11 mouse cellular contexts compared by ENCODE assay signal in the genomic region with DNA sequence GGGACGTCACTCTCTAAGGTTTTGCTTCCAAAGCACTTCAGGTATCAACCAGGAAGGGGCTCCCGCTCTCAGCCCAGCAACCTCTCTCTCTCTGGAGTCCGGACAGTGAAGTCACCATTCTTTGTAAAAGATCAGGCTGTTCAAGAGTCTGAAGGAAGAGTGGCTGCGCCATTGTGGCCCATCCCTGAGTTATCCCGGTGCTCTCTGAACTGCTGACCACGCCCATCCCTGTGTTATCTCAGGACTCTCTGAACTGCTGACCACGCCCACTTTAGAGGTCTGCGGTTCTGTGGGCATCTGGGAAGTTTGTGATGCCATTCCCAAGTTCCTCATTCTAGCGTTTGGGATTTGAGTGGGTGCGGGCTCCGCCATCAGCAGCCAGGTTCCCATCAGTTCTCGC.
DNase-seq lines count a peak whose midpoint lies in the region; ATAC-seq and TF ChIP-seq lines count a peak whose summit lies in the region.
"Had no signal": no experiment of that assay in that cellular context is flagged by ENCODE, and none has a peak within 500 bp of the region (broad histone marks: within the 10 kb centered on the region; RNA-seq: fewer than 3 reads in every experiment).

No protein-coding gene starts in this region.

- peaks cover 65% of the 10 kb centered on the region for H3K27me3 ChIP-seq in heart, embryonic 10.5 days (ENCODE audit: insufficient read depth, poor library complexity, severe bottlenecking)
- peaks cover 5% of the 10 kb centered on the region for H3K27me3 ChIP-seq in heart, adult 2 months (ENCODE audit: control insufficient read depth, insufficient read depth, low read length)
- H3K27me3 ChIP-seq in midbrain, embryonic 10.5 days (ENCODE audit: low read depth, poor library complexity, severe bottlenecking), result peaks cover 81% of the 10 kb centered on the region
- peaks cover 50% of the 10 kb centered on the region for H3K27me3 ChIP-seq in midbrain, embryonic 15.5 days (replicated peaks)
- peaks cover 54% of the 10 kb centered on the region for H3K27me3 ChIP-seq in embryonic facial prominence, embryonic 14.5 days (replicated peaks; ENCODE audit: control insufficient read depth, insufficient read depth, low read length)
- H3K27me3 ChIP-seq in neural tube, embryonic 12.5 days (replicated peaks), result peaks cover 26% of the 10 kb centered on the region

- no peaks in the 10 kb centered on the region for H3K9me3 ChIP-seq in heart, embryonic 10.5 days
- no peaks in the 10 kb centered on the region for H3K9me3 ChIP-seq in midbrain, embryonic 10.5 days (replicated peaks)
- H3K9me3 ChIP-seq in midbrain, embryonic 15.5 days, result no peaks in the 10 kb centered on the region
- H3K9me3 ChIP-seq in embryonic facial prominence, embryonic 14.5 days (ENCODE audit: control insufficient read depth, low read length), result no peaks in the 10 kb centered on the region
- no peaks in the 10 kb centered on the region for H3K9me3 ChIP-seq in neural tube, embryonic 12.5 days
- H3K9me3 ChIP-seq: liver, embryonic 13.5 days; megakaryocyte, embryonic 14.5 days had no signal

- intact Hi-C loops in heart, adult 2 months (cut with DNase I), result no loop called here

- peak; percentile 82 for DNase-seq in heart, embryonic 10.5 days (ENCODE audit: low spot score)
- DNase-seq in heart, adult 2 months, result no peak
- DNase-seq in midbrain, embryonic 10.5 days (ENCODE audit: low spot score), result no peak
- DNase-seq in embryonic facial prominence, embryonic 14.5 days (ENCODE audit: low spot score), result no peak
- no peak for DNase-seq in left cerebral cortex, adult 18-20 months (ENCODE audit: low spot score in 2 of 2)
- DNase-seq: liver, embryonic 13.5 days had no signal

- no peak for TF ChIP-seq EP300 in heart, adult 2 months (IDR thresholded peaks at IDR 0.05; ENCODE audit: insufficient read depth, low read depth, low read length)

- peak overlapping the region; percentile 49 for H3K4me3 ChIP-seq in heart, embryonic 10.5 days
- H3K4me3 ChIP-seq in heart, adult 2 months, result no peak overlapping the region
- H3K4me3 ChIP-seq in midbrain, embryonic 10.5 days, result peak overlapping the region; percentile 11; the same call in 1 of the 2 replicates
- no peak overlapping the region for H3K4me3 ChIP-seq in midbrain, embryonic 15.5 days
- no peak overlapping the region for H3K4me3 ChIP-seq in embryonic facial prominence, embryonic 14.5 days (ENCODE audit: low read depth, low read length)
- no peak overlapping the region for H3K4me3 ChIP-seq in neural tube, embryonic 12.5 days
- H3K4me3 ChIP-seq: layer of hippocampus, adult 2 months; liver, embryonic 13.5 days; megakaryocyte, embryonic 14.5 days had no signal

- 12% methylated on average over 12 of the region's 12 CpGs for WGBS in heart, embryonic 10.5 days
- 17% methylated on average over 12 of the region's 12 CpGs for WGBS in heart, adult 2 months
- 15% methylated on average over 12 of the region's 12 CpGs for WGBS in midbrain, embryonic 10.5 days
- WGBS in midbrain, embryonic 15.5 days, result 19% methylated on average over 12 of the region's 12 CpGs
- WGBS in embryonic facial prominence, embryonic 14.5 days, result 18% methylated on average over 12 of the region's 12 CpGs
- WGBS in neural tube, embryonic 12.5 days, result 16% methylated on average over 12 of the region's 12 CpGs

- H3K4me1 ChIP-seq in heart, embryonic 10.5 days, result peaks cover 18% of the 10 kb centered on the region
- no peaks in the 10 kb centered on the region for H3K4me1 ChIP-seq in heart, adult 2 months (ENCODE audit: control insufficient read depth, insufficient read depth, low read length)
- H3K4me1 ChIP-seq in midbrain, embryonic 10.5 days, result peaks cover 6% of the 10 kb centered on the region
- no peaks in the 10 kb centered on the region for H3K4me1 ChIP-seq in midbrain, embryonic 15.5 days
- H3K4me1 ChIP-seq in embryonic facial prominence, embryonic 14.5 days (ENCODE audit: control insufficient read depth, insufficient read depth, low read length), result no peaks in the 10 kb centered on the region
- no peaks in the 10 kb centered on the region for H3K4me1 ChIP-seq in neural tube, embryonic 12.5 days

- no peaks in the 10 kb centered on the region for H3K36me3 ChIP-seq in heart, embryonic 10.5 days
- H3K36me3 ChIP-seq in heart, adult 2 months (ENCODE audit: control insufficient read depth, insufficient read depth, low read length), result no peaks in the 10 kb centered on the region
- H3K36me3 ChIP-seq in midbrain, embryonic 10.5 days, result no peaks in the 10 kb centered on the region
- no peaks in the 10 kb centered on the region for H3K36me3 ChIP-seq in midbrain, embryonic 15.5 days (replicated peaks)
- no peaks in the 10 kb centered on the region for H3K36me3 ChIP-seq in embryonic facial prominence, embryonic 14.5 days (ENCODE audit: control insufficient read depth, insufficient read depth, low read length)
- no peaks in the 10 kb centered on the region for H3K36me3 ChIP-seq in neural tube, embryonic 12.5 days
- H3K36me3 ChIP-seq: liver, embryonic 13.5 days had no signal

- ATAC-seq in midbrain, embryonic 15.5 days (replicated peaks), result no peak
- no peak for ATAC-seq in embryonic facial prominence, embryonic 14.5 days (ENCODE audit: low read depth)
- ATAC-seq in neural tube, embryonic 12.5 days (ENCODE audit: low FRiP score, low read depth), result peak; percentile 53; the same call in 1 of the 2 replicates
- no peak for ATAC-seq in activated CD4-positive, CD25-positive, alpha-beta regulatory T cell, adult 4 months

- no peak overlapping the region for H3K27ac ChIP-seq in heart, embryonic 10.5 days
- no peak overlapping the region for H3K27ac ChIP-seq in heart, adult 2 months
- H3K27ac ChIP-seq in midbrain, embryonic 10.5 days (replicated peaks), result no peak overlapping the region
- no peak overlapping the region for H3K27ac ChIP-seq in midbrain, embryonic 15.5 days
- no peak overlapping the region for H3K27ac ChIP-seq in embryonic facial prominence, embryonic 14.5 days (replicated peaks; ENCODE audit: low read depth, low read length)
- H3K27ac ChIP-seq in neural tube, embryonic 12.5 days, result no peak overlapping the region
- H3K27ac ChIP-seq: layer of hippocampus, adult 2 months; liver, embryonic 13.5 days had no signal

- TF ChIP-seq POLR2A in heart, adult 2 months (IDR thresholded peaks at IDR 0.05; ENCODE audit: insufficient read depth, low read depth, low read length), result no peak

- no peak overlapping the region for H3K4me2 ChIP-seq in midbrain, embryonic 15.5 days
- peak overlapping the region; percentile 13; the same call in 1 of the 2 replicates for H3K4me2 ChIP-seq in embryonic facial prominence, embryonic 14.5 days (ENCODE audit: low read depth, low read length)
- peak overlapping the region; percentile 39 for H3K4me2 ChIP-seq in neural tube, embryonic 12.5 days (replicated peaks)
- H3K4me2 ChIP-seq: liver, embryonic 13.5 days had no signal

- no peak overlapping the region for H3K9ac ChIP-seq in heart, adult 2 months (ENCODE audit: low read depth, low read length)
- no peak overlapping the region for H3K9ac ChIP-seq in midbrain, embryonic 15.5 days
- H3K9ac ChIP-seq in embryonic facial prominence, embryonic 14.5 days (ENCODE audit: low read depth, low read length), result no peak overlapping the region
- no peak overlapping the region for H3K9ac ChIP-seq in neural tube, embryonic 12.5 days
- H3K9ac ChIP-seq: liver, embryonic 13.5 days had no signal

- no peaks in the 10 kb centered on the region for H3K79me2 ChIP-seq in heart, adult 2 months (replicated peaks; ENCODE audit: control insufficient read depth, insufficient read depth, low read length)

- no peak for TF ChIP-seq CTCF in heart, adult 2 months (IDR thresholded peaks at IDR 0.05)

Comparison
In these comparisons a context has a peak if more than half of its experiments do, and no peak if none do; other contexts are left out.
1. H3K4me3 ChIP-seq: peak in heart, embryonic 10.5 days (single experiment) and midbrain, embryonic 10.5 days (single experiment); none in heart, adult 2 months (single experiment), midbrain, embryonic 15.5 days (single experiment), embryonic facial prominence, embryonic 14.5 days (single experiment) and neural tube, embryonic 12.5 days (single experiment).